Mouse (Mus musculus): ENCODE data around the gene Gm34653. TPM values are rescaled to one million over a fixed set of nuclear protein-coding genes. Genes with fewer than 3 reads are reported as not detected.

Gm34653 gene
- polyA plus RNA-seq, 1 experiment from 2014 or later = not detected

DNA sequence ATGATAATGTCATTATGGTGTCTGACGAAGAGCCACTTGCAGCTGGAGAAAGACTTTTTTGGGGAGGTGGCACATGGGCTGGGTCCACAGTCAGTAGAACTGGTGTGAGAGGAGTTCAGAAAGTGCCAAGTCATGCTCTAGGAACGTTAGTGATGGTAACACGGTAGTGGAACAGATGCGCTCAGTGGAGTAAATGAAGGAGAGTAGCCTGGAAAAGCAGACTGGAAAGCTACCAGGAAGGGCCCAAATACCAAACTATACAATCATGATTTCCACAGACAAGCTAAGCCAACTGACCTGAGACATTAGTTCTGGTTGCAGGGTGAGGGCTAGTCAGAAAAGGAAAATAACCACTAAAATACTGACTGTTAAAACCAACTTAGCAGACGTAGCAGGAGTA lies 36.9 kb downstream of the Gm34653 start:
- peak overlapping the region; percentile 94 for H3K9ac ChIP-seq (ENCODE audit: low read depth, low read length)
- peak overlapping the region; percentile 62 for H3K4me2 ChIP-seq (replicated peaks; ENCODE audit: low read depth, low read length)
- whole genome bisulfite sequencing = 29% methylated on average over 5 of the region's 5 CpGs
- no peaks in the 10 kb centered on the region; the same call in 1 of the 2 replicates for H3K27me3 ChIP-seq (ENCODE audit: control insufficient read depth, insufficient read depth, low read length)
- no peaks in the 10 kb centered on the region for H3K9me3 ChIP-seq (ENCODE audit: control insufficient read depth, low read length)
- peaks cover 12% of the 10 kb centered on the region for H3K4me1 ChIP-seq (ENCODE audit: control insufficient read depth, insufficient read depth, low read length)
- H3K27ac ChIP-seq (ENCODE audit: low read depth, low read length) = no peak overlapping the region
- H3K36me3 ChIP-seq (ENCODE audit: control insufficient read depth, insufficient read depth, low read length) = peaks cover 20% of the 10 kb centered on the region
- no peak for ATAC-seq (ENCODE audit: low FRiP score, low TSS enrichment)
- peak overlapping the region; percentile 93 for H3K4me3 ChIP-seq (ENCODE audit: low read length)

DNA sequence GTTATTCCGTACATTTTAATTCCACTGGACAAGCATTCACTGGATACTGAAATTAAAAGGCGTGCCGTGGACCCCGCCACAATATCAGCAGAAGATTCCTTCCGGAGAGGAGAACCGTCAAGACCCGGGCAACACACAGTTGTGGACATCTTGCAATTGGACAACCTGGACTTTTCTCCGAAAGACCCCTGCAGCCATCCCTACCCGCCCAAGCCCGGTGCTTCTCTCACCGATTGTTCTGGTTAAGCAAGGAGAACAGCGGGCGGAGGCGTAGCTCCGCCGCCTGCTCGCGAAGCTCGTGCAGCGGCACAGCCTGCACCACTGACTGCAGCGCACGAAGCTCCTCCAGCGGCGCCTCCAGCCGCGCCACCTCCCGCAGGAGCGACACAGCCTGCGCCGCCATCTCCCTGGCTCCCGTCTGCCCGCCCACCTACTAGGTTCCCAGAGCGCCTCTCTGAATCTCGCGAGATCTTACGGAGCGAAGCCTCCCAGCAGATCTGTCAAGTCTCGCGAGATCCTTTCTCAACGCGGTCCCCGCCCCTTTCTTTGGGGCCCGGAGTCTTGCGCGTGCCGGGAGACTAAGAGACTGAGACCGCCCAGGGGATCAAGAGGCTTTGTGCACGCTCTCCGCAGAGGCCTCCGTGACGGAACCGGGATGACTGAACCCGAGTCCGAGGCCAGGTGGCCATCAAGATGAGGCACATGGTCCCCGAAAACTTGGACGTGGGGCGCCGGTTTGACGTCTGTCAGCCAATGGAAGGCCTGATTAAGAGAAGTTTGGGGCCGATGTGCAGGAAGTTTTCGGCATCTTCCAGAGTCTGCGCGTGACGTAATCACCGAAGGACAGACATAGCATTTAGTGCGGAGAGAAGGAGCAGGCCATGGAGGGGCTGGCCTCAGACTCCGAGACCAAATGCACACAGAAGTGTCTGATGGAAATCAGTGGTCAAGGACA lies 38.0 kb downstream of the Gm34653 start:
- peak overlapping the region; percentile 74 for H3K4me2 ChIP-seq (replicated peaks; ENCODE audit: low read depth, low read length)
- peak overlapping the region; percentile 76 for H3K27ac ChIP-seq (ENCODE audit: low read depth, low read length)
- H3K27me3 ChIP-seq (ENCODE audit: control insufficient read depth, insufficient read depth, low read length) = no peaks in the 10 kb centered on the region; the same call in 1 of the 2 replicates
- H3K4me3 ChIP-seq (ENCODE audit: low read length) = peak overlapping the region; percentile 93
- ATAC-seq (ENCODE audit: low FRiP score, low TSS enrichment) = peak; percentile 96
- H3K9ac ChIP-seq (ENCODE audit: low read depth, low read length) = peak overlapping the region; percentile 94
- under 1% methylated on average over 67 of the region's 67 CpGs for WGBS
- H3K9me3 ChIP-seq (ENCODE audit: control insufficient read depth, low read length) = no peaks in the 10 kb centered on the region
- H3K36me3 ChIP-seq (ENCODE audit: control insufficient read depth, insufficient read depth, low read length) = peaks cover 9% of the 10 kb centered on the region
- peaks cover 12% of the 10 kb centered on the region for H3K4me1 ChIP-seq (ENCODE audit: control insufficient read depth, insufficient read depth, low read length)

DNA sequence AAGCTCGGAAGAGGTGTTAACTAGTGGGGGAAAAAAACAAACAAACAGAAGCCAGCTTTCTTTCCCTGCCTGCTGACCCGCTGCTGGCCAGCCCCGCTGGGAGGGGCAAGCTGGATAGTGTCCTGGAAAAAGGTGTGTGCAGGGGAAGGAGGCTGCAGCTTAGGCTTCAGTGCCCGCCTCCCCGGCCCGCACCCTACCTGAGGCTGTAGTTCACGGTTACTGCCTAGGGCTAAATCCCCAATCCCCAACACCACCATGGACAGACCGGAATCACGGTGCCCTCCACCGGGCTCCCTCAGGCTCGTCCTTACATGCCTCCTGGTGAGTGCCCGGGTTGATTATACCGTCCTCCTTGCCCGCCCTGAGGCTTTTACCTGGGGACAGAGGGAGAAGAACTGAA lies 41.5 kb downstream of the Gm34653 start, which contains the start of gene Cutal:
Gene Cutal, plus strand, starts transcription at position 126 of the 400 bp plus-strand sequence.
- H3K27me3 ChIP-seq (ENCODE audit: control insufficient read depth, insufficient read depth, low read length) = no peaks in the 10 kb centered on the region; the same call in 1 of the 2 replicates
- peak within 1 kb of the TSS; percentile 52 for H3K9ac ChIP-seq (ENCODE audit: low read depth, low read length)
- H3K4me2 ChIP-seq (replicated peaks; ENCODE audit: low read depth, low read length) = peak within 1 kb of the TSS; percentile 51
- no peaks in the 10 kb centered on the region for H3K36me3 ChIP-seq (ENCODE audit: control insufficient read depth, insufficient read depth, low read length)
- H3K9me3 ChIP-seq (ENCODE audit: control insufficient read depth, low read length) = no peaks in the 10 kb centered on the region
- peak within 1 kb of the TSS; percentile 24; the same call in 1 of the 2 replicates for H3K27ac ChIP-seq (ENCODE audit: low read depth, low read length)
- peaks cover 11% of the 10 kb centered on the region for H3K4me1 ChIP-seq (ENCODE audit: control insufficient read depth, insufficient read depth, low read length)
- no peak for ATAC-seq (ENCODE audit: low FRiP score, low TSS enrichment)
- peak within 1 kb of the TSS; percentile 37 for H3K4me3 ChIP-seq (ENCODE audit: low read length)
- WGBS = 2% methylated on average over 14 of the region's 14 CpGs

DNA sequence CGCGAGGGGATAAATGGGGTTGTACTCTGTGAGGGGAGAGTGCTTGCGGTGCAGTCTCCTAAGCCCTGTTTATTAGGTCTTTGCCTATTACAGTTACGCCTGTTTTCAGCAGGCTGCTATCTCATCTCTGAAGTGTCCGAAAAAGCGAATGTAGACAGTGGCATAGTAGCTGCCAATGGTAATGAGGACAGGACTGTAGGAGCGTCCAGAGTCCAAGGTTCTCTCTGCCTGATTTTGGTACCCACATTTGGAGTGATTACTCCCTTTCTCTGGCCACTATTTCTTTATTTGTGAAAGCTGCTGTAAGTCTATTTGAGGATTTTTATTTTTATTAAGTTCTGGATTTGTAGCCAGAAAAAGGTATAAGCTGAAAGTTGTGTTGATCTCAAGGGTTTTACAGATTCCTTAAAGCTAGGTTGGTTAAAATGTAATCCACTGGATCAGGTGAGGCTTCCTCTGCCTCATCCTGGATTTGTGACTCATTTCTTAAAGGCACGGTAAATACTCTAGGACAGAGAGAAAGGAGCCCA lies 42.1 kb downstream of the Gm34653 start, which contains the start of gene Psmd5:
Gene Psmd5, minus strand, starts transcription at position 153 of the 530 bp plus-strand sequence.
- H3K9ac ChIP-seq (ENCODE audit: low read depth, low read length) = peak within 1 kb of the TSS; percentile 52
- ATAC-seq (ENCODE audit: low FRiP score, low TSS enrichment) = no peak
- no peaks in the 10 kb centered on the region for H3K9me3 ChIP-seq (ENCODE audit: control insufficient read depth, low read length)
- H3K27ac ChIP-seq (ENCODE audit: low read depth, low read length) = peak within 1 kb of the TSS; percentile 24; the same call in 1 of the 2 replicates
- peak within 1 kb of the TSS; percentile 51 for H3K4me2 ChIP-seq (replicated peaks; ENCODE audit: low read depth, low read length)
- 10% methylated on average over 8 of the region's 8 CpGs for WGBS
- H3K4me1 ChIP-seq (ENCODE audit: control insufficient read depth, insufficient read depth, low read length) = peaks cover 5% of the 10 kb centered on the region; the same call in 1 of the 2 replicates
- H3K4me3 ChIP-seq (ENCODE audit: low read length) = peak within 1 kb of the TSS; percentile 37
- no peaks in the 10 kb centered on the region for H3K36me3 ChIP-seq (ENCODE audit: control insufficient read depth, insufficient read depth, low read length)
- no peaks in the 10 kb centered on the region; the same call in 1 of the 2 replicates for H3K27me3 ChIP-seq (ENCODE audit: control insufficient read depth, insufficient read depth, low read length)

DNA sequence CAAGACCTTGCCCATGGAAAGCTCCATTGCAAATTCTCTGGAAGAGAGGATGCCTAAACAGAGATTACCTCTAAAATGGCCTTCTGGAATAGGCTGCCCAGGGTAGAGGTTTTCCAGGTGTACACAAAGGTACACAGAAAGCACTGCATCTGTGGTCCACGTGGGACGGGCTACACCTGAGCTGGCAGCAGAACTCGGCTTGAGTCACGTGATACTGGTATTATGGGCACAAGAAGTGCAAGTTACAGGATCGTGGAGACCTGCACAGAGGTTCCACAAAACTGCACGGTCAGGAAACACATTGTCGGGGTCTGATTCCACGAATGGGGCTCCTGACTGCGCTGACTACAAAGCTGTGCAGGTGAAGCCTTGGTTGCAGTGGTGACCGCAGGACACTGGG lies 47.2 kb downstream of the Gm34653 start:
- no peaks in the 10 kb centered on the region for H3K36me3 ChIP-seq (ENCODE audit: control insufficient read depth, insufficient read depth, low read length)
- H3K9ac ChIP-seq (ENCODE audit: low read depth, low read length) = no peak overlapping the region
- WGBS = 87% methylated on average over 10 of the region's 10 CpGs
- no peaks in the 10 kb centered on the region for H3K27me3 ChIP-seq (ENCODE audit: control insufficient read depth, insufficient read depth, low read length)
- H3K4me3 ChIP-seq (ENCODE audit: low read length) = no peak overlapping the region
- no peak overlapping the region for H3K27ac ChIP-seq (ENCODE audit: low read depth, low read length)
- no peak for ATAC-seq (ENCODE audit: low FRiP score, low TSS enrichment)
- H3K4me2 ChIP-seq (replicated peaks; ENCODE audit: low read depth, low read length) = no peak overlapping the region
- no peaks in the 10 kb centered on the region for H3K4me1 ChIP-seq (ENCODE audit: control insufficient read depth, insufficient read depth, low read length)
- H3K9me3 ChIP-seq (ENCODE audit: control insufficient read depth, low read length) = no peaks in the 10 kb centered on the region

DNA sequence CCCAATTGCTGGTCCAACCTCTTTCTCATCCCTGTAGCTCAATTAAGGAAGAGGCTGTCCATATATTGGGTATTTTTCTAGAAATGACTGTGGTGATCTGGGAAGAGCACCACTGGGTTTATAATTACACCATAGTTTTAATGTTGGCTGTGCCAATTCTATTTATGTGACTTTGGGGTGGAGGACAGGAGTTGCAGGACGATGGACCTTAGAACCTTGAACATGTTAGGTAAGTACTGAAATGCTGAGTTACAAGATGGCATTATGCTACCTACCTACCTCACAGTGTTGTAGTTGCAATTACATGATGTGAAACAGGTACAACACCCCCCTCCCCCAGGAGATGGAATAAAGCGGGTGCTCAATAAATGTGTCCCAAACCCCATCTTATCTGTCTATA lies 50.0 kb downstream of the Gm34653 start:
- Histone ChIP-seq H3K27ac (ENCODE audit: low read depth, low read length) (no peak overlapping the region), H3K36me3 (ENCODE audit: control insufficient read depth, insufficient read depth, low read length) (no peaks in the 10 kb centered on the region), H3K9ac (ENCODE audit: low read depth, low read length) (no peak overlapping the region), H3K4me1 (ENCODE audit: control insufficient read depth, insufficient read depth, low read length) (no peaks in the 10 kb centered on the region), H3K9me3 (ENCODE audit: control insufficient read depth, low read length) (no peaks in the 10 kb centered on the region), H3K4me2 (replicated peaks; ENCODE audit: low read depth, low read length) (no peak overlapping the region), H3K27me3 (ENCODE audit: control insufficient read depth, insufficient read depth, low read length) (no peaks in the 10 kb centered on the region), H3K4me3 (ENCODE audit: low read length) (no peak overlapping the region)
- ATAC-seq (ENCODE audit: low FRiP score, low TSS enrichment) = no peak
- WGBS = 45% methylated on average over 2 of the region's 2 CpGs

DNA sequence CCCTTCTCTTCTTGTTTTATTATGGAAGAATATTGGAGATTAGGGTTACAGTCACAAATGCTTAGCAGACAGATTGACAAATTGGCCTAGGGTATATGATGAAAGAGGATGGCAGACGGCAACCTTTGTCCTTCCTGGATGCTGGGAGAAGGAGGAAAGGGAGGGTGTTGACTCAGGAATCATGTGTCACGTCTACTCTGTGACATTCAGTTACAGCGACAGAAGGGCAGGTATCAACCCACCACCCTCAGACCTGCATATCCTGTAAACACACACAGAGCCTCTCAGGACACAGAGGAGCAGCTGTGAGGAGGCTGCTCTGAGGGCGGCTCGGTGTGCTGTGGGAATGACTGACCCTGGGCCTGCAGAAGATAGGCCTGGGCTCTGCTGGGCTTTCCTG lies 50.4 kb downstream of the Gm34653 start:
- WGBS = 9% methylated on average over 5 of the region's 5 CpGs
- Histone ChIP-seq H3K4me2 (replicated peaks; ENCODE audit: low read depth, low read length) (no peak overlapping the region), H3K27me3 (ENCODE audit: control insufficient read depth, insufficient read depth, low read length) (no peaks in the 10 kb centered on the region), H3K27ac (ENCODE audit: low read depth, low read length) (peak overlapping the region; percentile 67; the same call in 1 of the 2 replicates), H3K9me3 (ENCODE audit: control insufficient read depth, low read length) (no peaks in the 10 kb centered on the region), H3K4me3 (ENCODE audit: low read length) (no peak overlapping the region), H3K4me1 (ENCODE audit: control insufficient read depth, insufficient read depth, low read length) (no peaks in the 10 kb centered on the region), H3K9ac (ENCODE audit: low read depth, low read length) (no peak overlapping the region), H3K36me3 (ENCODE audit: control insufficient read depth, insufficient read depth, low read length) (no peaks in the 10 kb centered on the region)
- ATAC-seq (ENCODE audit: low FRiP score, low TSS enrichment) = peak; percentile 85

DNA sequence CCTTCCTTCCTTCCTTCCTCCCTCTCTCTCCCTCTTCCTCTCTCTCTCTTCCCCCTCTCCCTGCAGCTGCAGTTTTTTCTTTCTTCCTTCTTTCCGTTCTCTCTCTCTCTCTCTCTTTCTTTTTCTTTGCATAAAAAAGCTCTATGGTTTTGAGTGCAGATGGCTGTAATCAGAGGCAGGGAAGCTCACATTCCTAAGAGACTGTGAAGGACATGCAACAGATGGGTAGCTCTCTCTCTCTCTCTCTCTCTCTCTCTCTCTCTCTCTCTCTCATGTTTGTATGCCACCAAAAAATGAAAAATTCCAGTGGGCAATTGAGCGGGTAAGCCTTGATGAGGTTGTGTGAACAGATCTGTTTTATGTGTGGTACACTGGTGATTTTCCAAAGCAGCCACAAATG lies 51.4 kb downstream of the Gm34653 start:
- 64% methylated on average over 2 of the region's 2 CpGs for WGBS
- no peak overlapping the region for H3K4me3 ChIP-seq (ENCODE audit: low read length)
- H3K9ac ChIP-seq (ENCODE audit: low read depth, low read length) = no peak overlapping the region
- no peak for ATAC-seq (ENCODE audit: low FRiP score, low TSS enrichment)
- H3K36me3 ChIP-seq (ENCODE audit: control insufficient read depth, insufficient read depth, low read length) = no peaks in the 10 kb centered on the region
- H3K9me3 ChIP-seq (ENCODE audit: control insufficient read depth, low read length) = no peaks in the 10 kb centered on the region
- no peaks in the 10 kb centered on the region for H3K4me1 ChIP-seq (ENCODE audit: control insufficient read depth, insufficient read depth, low read length)
- H3K27ac ChIP-seq (ENCODE audit: low read depth, low read length) = no peak overlapping the region
- no peaks in the 10 kb centered on the region for H3K27me3 ChIP-seq (ENCODE audit: control insufficient read depth, insufficient read depth, low read length)
- no peak overlapping the region for H3K4me2 ChIP-seq (replicated peaks; ENCODE audit: low read depth, low read length)

Measured in kidney, embryonic 14.5 days (tissue).